ENCODE assay signal across 10 mouse cellular contexts in the genomic region with DNA sequence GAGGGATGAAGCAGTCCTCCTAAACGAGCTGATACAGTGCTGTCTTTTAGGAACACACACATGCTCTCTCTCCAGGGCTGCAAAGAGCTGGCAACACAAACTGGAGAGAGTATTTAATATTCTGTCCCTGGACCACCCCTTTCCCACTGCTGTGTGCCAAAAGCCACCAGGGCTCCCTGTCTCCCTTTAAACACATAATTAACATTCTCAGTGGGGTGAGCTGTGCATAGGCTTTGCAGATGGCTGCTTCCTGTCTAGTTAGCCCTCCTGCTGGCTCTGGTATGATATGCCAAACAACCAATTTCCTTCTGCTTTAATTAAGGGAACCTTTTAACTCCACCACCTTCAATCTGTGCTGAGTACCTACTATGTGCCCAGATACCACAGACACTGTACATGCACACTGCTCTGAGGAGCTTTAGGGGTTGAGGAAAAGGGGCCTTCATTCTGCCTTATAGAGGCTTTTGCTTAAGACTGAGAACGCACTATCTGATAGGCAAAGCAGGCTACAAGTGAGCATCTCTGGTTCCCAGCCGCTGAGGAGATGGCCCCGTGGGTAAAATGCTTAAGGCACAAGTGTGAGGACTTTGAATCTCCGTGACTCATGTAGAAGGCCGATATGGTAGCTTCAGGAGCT.
DNase-seq lines count a peak whose midpoint lies in the region; ATAC-seq and TF ChIP-seq lines count a peak whose summit lies in the region.
"Had no signal": no experiment of that assay in that cellular context is flagged by ENCODE, and none has a peak within 500 bp of the region (broad histone marks: within the 10 kb centered on the region; RNA-seq: fewer than 3 reads in every experiment).

No protein-coding gene starts in this region.

- no peaks in the 10 kb centered on the region for H3K9me3 ChIP-seq in neural tube, embryonic 14.5 days (ENCODE audit: control insufficient read depth, low read length)

- WGBS in neural tube, embryonic 14.5 days, result 82% methylated on average over 6 of the region's 6 CpGs

- no peak for TF ChIP-seq CTCF in layer of hippocampus, adult 2 months (conservative IDR thresholded peaks at IDR 0.05)

- H3K4me2 ChIP-seq in neural tube, embryonic 14.5 days (ENCODE audit: low read depth, low read length), result no peak overlapping the region

- no peak overlapping the region for H3K27ac ChIP-seq in layer of hippocampus, adult 2 months
- no peak overlapping the region for H3K27ac ChIP-seq in neural tube, embryonic 14.5 days (ENCODE audit: low read depth, low read length)

- H3K4me1 ChIP-seq in neural tube, embryonic 14.5 days (ENCODE audit: control insufficient read depth, insufficient read depth, low read length), result no peaks in the 10 kb centered on the region

- no peaks in the 10 kb centered on the region for H3K27me3 ChIP-seq in neural tube, embryonic 14.5 days (ENCODE audit: control insufficient read depth, insufficient read depth, low read length)

- no peak overlapping the region for H3K9ac ChIP-seq in neural tube, embryonic 14.5 days (replicated peaks; ENCODE audit: low read depth, low read length)

- no peak overlapping the region for H3K4me3 ChIP-seq in layer of hippocampus, adult 2 months
- no peak overlapping the region for H3K4me3 ChIP-seq in neural tube, embryonic 14.5 days (ENCODE audit: low read depth, low read length)

- ATAC-seq in neural tube, embryonic 14.5 days (ENCODE audit: low read depth), result peak; percentile 79

- no peaks in the 10 kb centered on the region for H3K36me3 ChIP-seq in neural tube, embryonic 14.5 days (ENCODE audit: control insufficient read depth, insufficient read depth, low read length)

- DNase-seq in frontal cortex, postnatal 36 days (ENCODE audit: low spot score in 2 of 2), result peak; percentile 0 to 4
- no peak for DNase-seq in frontal cortex, postnatal 14 days (ENCODE audit: low spot score in 2 of 2)
- DNase-seq in retina, postnatal 1 day, result peak; percentile 3
- no peak for DNase-seq in retina, embryonic 14.5 days (ENCODE audit: low spot score)
- DNase-seq in layer of hippocampus, adult 2 months (ENCODE audit: low spot score in 2 of 2), result peak; percentile 22 to 23
- no peak for DNase-seq in embryo, embryonic 10 days (ENCODE audit: low spot score)
- DNase-seq in thymus, postnatal 14 days, result no peak
- DNase-seq: heart, postnatal 10 days; thymus, adult 2 months had no signal

Comparison
In these comparisons a context has a peak if more than half of its experiments do, and no peak if none do; other contexts are left out.
1. DNase-seq: peak in frontal cortex, postnatal 36 days (2 of 2), retina, postnatal 1 day (single experiment) and layer of hippocampus, adult 2 months (2 of 2); none in frontal cortex, postnatal 14 days (0 of 2), retina, embryonic 14.5 days (single experiment), embryo, embryonic 10 days (single experiment) and thymus, postnatal 14 days (single experiment).